In the genomic region with DNA sequence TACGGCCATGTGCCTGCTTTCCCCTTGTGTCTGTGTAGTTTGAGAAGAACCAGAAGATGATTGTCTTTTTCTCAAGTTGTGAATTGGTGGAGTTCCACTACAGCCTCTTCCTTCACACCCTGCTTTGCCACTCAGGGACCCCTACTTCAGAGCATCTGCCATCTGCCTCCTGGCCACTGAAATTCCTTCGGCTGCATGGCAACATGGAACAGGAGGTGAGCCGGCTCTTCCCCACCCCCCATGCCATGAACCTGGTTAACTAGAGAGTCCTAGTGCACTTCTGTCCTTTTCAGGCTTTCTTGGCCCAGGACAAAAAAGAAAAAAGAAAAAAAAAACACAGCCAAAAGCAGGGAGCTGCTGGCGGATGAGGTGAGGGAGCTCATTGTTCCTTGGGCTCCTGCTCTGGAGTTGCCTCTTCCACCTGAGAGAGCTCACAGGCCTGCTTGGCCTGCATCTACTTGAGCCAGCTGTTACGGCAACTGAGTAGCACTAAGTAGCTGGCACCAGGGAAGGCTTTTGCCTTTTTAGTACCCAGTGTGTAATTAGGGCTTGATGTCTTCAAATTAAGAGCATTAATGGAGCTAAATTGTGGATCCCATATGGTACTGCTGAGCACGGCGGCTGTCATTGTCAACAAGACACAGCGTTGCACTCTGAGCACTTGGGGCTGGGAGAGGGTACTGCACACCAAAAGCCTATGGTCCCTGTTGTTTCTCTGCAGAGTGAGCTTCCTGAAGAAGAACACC, we compare ENCODE assay signal across 17 mouse cellular contexts. TPM values are rescaled to one million over a fixed set of nuclear protein-coding genes. Genes with fewer than 3 reads are reported as not detected.
"Had no signal": no experiment of that assay in that cellular context is flagged by ENCODE, and none has a peak within 500 bp of the region (broad histone marks: within the 10 kb centered on the region; RNA-seq: fewer than 3 reads in every experiment).

No protein-coding gene starts in this region.

- DNase-seq: kidney, postnatal 25 days; liver; liver, embryonic 13.5 days; liver, postnatal 0 days; lung, postnatal 14 days; thymus, postnatal 36 days had no signal

- H3K9ac ChIP-seq: limb, embryonic 12.5 days; liver, embryonic 13.5 days; liver, postnatal 0 days; lung, embryonic 15.5 days; midbrain, embryonic 15.5 days had no signal

- H3K4me1 ChIP-seq: limb, embryonic 12.5 days; liver, embryonic 13.5 days; lung, embryonic 15.5 days; midbrain, embryonic 15.5 days had no signal

- ATAC-seq: liver, postnatal 0 days; midbrain, embryonic 15.5 days had no signal

- H3K27me3 ChIP-seq: limb, embryonic 12.5 days; liver, embryonic 13.5 days; lung, embryonic 15.5 days; megakaryocyte, embryonic 14.5 days; midbrain, embryonic 15.5 days had no signal

- H3K9me3 ChIP-seq: limb, embryonic 12.5 days; liver, embryonic 13.5 days; lung, embryonic 15.5 days; megakaryocyte, embryonic 14.5 days; midbrain, embryonic 15.5 days had no signal

- H3K4me2 ChIP-seq: limb, embryonic 12.5 days; liver, embryonic 13.5 days; lung, embryonic 15.5 days; midbrain, embryonic 11.5 days; midbrain, embryonic 15.5 days had no signal

- H3K4me3 ChIP-seq: left cerebral cortex, adult 2 months; limb, embryonic 12.5 days; liver, embryonic 13.5 days; lung, embryonic 15.5 days; megakaryocyte, embryonic 14.5 days; midbrain, embryonic 15.5 days had no signal

- H3K27ac ChIP-seq: left cerebral cortex, adult 2 months; limb, embryonic 12.5 days; liver, embryonic 13.5 days; lung, embryonic 15.5 days; macrophage; midbrain, embryonic 15.5 days had no signal

RNA-seq across cellular contexts. Expression of a gene that starts 55.6 kb away (rescaled TPM):
- total RNA-seq: layer of hippocampus, postnatal 25 days; left cerebral cortex, adult 2 months; left cerebral cortex, postnatal 25 days had no signal
- polyA plus RNA-seq: kidney, embryonic 16.5 days; limb, embryonic 12.5 days; liver, embryonic 13.5 days; liver, postnatal 0 days; lung, embryonic 15.5 days; macrophage; thymus, postnatal 0 days had no signal
